Mouse (Mus musculus): Measurements from ENCODE around the gene Rev3l. TPM values are rescaled to one million over a fixed set of nuclear protein-coding genes. Genes with fewer than 3 reads are reported as not detected.
A peak's percentile ranks its signal among the peaks of the same experiment; 100 is the strongest.

The Rev3l gene
- total and polyA plus RNA-seq, 3 experiments = 6.9 to 71.5 (median 12.4) TPM

GRCm38 (mm10) chr10:39730976-39731735 lies 762 bp upstream of the Rev3l start:
- H3K27me3 ChIP-seq (ENCODE audit: control insufficient read depth in 1 of 2, insufficient read depth in 2 of 2, low read length in 2 of 2) = no peaks in the 10 kb centered on the region
- DNase-seq (ENCODE audit: low read depth, low spot score) = peak; percentile 92
- peaks cover 36% of the 10 kb centered on the region for H3K79me2 ChIP-seq (ENCODE audit: control insufficient read depth, insufficient read depth, low read length, poor library complexity)
- H3K4me1 ChIP-seq (ENCODE audit: control insufficient read depth in 1 of 2, insufficient read depth in 2 of 2, low read length in 2 of 2) = peaks cover 0 to 5% of the 10 kb centered on the region in 2 experiments; a peak in 2 of 4 replicates
- H3K4me3 ChIP-seq (ENCODE audit: control insufficient read depth in 1 of 2, insufficient read depth in 1 of 2, low read depth in 2 of 2, low read length in 2 of 2) = peak overlapping the region; percentile 96 to 100
- H3K9ac ChIP-seq (ENCODE audit: control insufficient read depth, low read depth, low read length, poor library complexity, severe bottlenecking) = peak overlapping the region; percentile 99
- peaks cover 0 to 12% of the 10 kb centered on the region in 2 experiments; a peak in 2 of 4 replicates for H3K36me3 ChIP-seq (ENCODE audit: control insufficient read depth in 1 of 2, insufficient read depth in 2 of 2, low read length in 2 of 2)
- H3K9me3 ChIP-seq (replicated peaks; ENCODE audit: insufficient read depth, low read length) = no peaks in the 10 kb centered on the region
- peak overlapping the region; percentile 97 for H3K27ac ChIP-seq (ENCODE audit: control insufficient read depth, low read depth, low read length)
- no peak for TF ChIP-seq POLR2AphosphoS2 (IDR thresholded peaks at IDR 0.05; ENCODE audit: low read length)
- no peak; the same call in 1 of the 2 replicates for TF ChIP-seq CHD1 (IDR thresholded peaks at IDR 0.05; ENCODE audit: low read depth, low read length)
- peak; percentile 9; the same call in 1 of the 2 replicates for TF ChIP-seq ETS1 (IDR thresholded peaks at IDR 0.05; ENCODE audit: low read depth, low read length)
- TF ChIP-seq E2F4 (IDR thresholded peaks at IDR 0.05; ENCODE audit: borderline replicate concordance, low read depth, low read length) = no peak
- TF ChIP-seq CTCF (IDR thresholded peaks at IDR 0.05 in 2 of 3, conservative IDR thresholded peaks at IDR 0.05 in 1 of 3; ENCODE audit: control insufficient read depth in 1 of 3, insufficient read depth in 1 of 3, low read depth in 2 of 3, low read length in 3 of 3, poor library complexity in 1 of 3, severe bottlenecking in 1 of 3) = no peak
- no peak for TF ChIP-seq TAL1 (IDR thresholded peaks at IDR 0.05; ENCODE audit: low read length)
- peak; percentile 10; the same call in 1 of the 2 replicates for TF ChIP-seq TCF12 (IDR thresholded peaks at IDR 0.05; ENCODE audit: low read depth, low read length)
- no peak for TF ChIP-seq USF2 (IDR thresholded peaks at IDR 0.05; ENCODE audit: borderline replicate concordance in 1 of 2, insufficient read depth in 1 of 2, low read depth in 1 of 2, low read length in 2 of 2)
- no peak for TF ChIP-seq UBTF (IDR thresholded peaks at IDR 0.05; ENCODE audit: borderline replicate concordance, insufficient read depth, low read depth, low read length)
- TF ChIP-seq POLR2AphosphoS5 (IDR thresholded peaks at IDR 0.05; ENCODE audit: borderline replicate concordance, low read depth, low read length) = no peak
- no peak for TF ChIP-seq SMC3 (IDR thresholded peaks at IDR 0.05; ENCODE audit: low read depth, low read length)
- TF ChIP-seq MYB (IDR thresholded peaks at IDR 0.05; ENCODE audit: low read depth, low read length) = no peak
- no peak for TF ChIP-seq ZMIZ1 (IDR thresholded peaks at IDR 0.05; ENCODE audit: low read depth, low read length)
- peak; percentile 20; the same call in 1 of the 2 replicates for TF ChIP-seq MAZ (IDR thresholded peaks at IDR 0.05; ENCODE audit: low read depth, low read length)
- no peak for TF ChIP-seq MYC (IDR thresholded peaks at IDR 0.05; ENCODE audit: low read depth, low read length)
- no peak for TF ChIP-seq HCFC1 (IDR thresholded peaks at IDR 0.05; ENCODE audit: low read depth, low read length)
- TF ChIP-seq ZKSCAN1 (IDR thresholded peaks at IDR 0.05; ENCODE audit: low read depth, low read length) = no peak
- no peak for TF ChIP-seq JUND (IDR thresholded peaks at IDR 0.05; ENCODE audit: low read depth, low read length)
- no peak for TF ChIP-seq EP300 (IDR thresholded peaks at IDR 0.05; ENCODE audit: low read depth in 1 of 2, low read length in 2 of 2)
- no peak for TF ChIP-seq GATA1 (IDR thresholded peaks at IDR 0.05; ENCODE audit: low read depth, low read length)
- no peak for TF ChIP-seq ELF1 (IDR thresholded peaks at IDR 0.05; ENCODE audit: low read depth, low read length)
- TF ChIP-seq NELFE (IDR thresholded peaks at IDR 0.05; ENCODE audit: low read depth, low read length) = peak; percentile 51; the same call in 1 of the 2 replicates
- TF ChIP-seq ZNF384 (IDR thresholded peaks at IDR 0.05; ENCODE audit: low read depth, low read length) = no peak
- peak; percentile 30; the same call in 1 of the 2 replicates for TF ChIP-seq MAX (IDR thresholded peaks at IDR 0.05; ENCODE audit: low read length)
- 0 out of 2 replicates have a peak, but pooled peaks have one; percentile 9 for TF ChIP-seq TBP (IDR thresholded peaks at IDR 0.05; ENCODE audit: low read depth, low read length)
- TF ChIP-seq CHD2 (IDR thresholded peaks at IDR 0.05; ENCODE audit: low read length) = no peak
- TF ChIP-seq RCOR1 (IDR thresholded peaks at IDR 0.05; ENCODE audit: low read depth, low read length) = no peak
- no peak for TF ChIP-seq KAT2A (conservative IDR thresholded peaks at IDR 0.05; ENCODE audit: low read depth, low read length)
- no peak for TF ChIP-seq RAD21 (IDR thresholded peaks at IDR 0.05; ENCODE audit: low read depth, low read length)
- peak; percentile 31 for TF ChIP-seq SIN3A (IDR thresholded peaks at IDR 0.05; ENCODE audit: low read length)
- peak in 1 of 2 experiments; percentile 40; a peak in 1 of 4 replicates for TF ChIP-seq POLR2A (IDR thresholded peaks at IDR 0.05; ENCODE audit: control insufficient read depth in 1 of 2, insufficient read depth in 1 of 2, low read depth in 1 of 2, low read length in 2 of 2, poor library complexity in 1 of 2)
- TF ChIP-seq USF1 (IDR thresholded peaks at IDR 0.05; ENCODE audit: low read depth, low read length) = no peak
- peak; percentile 83 for TF ChIP-seq MXI1 (IDR thresholded peaks at IDR 0.05; ENCODE audit: low read depth, low read length)
- no peak for TF ChIP-seq MAFK (IDR thresholded peaks at IDR 0.05; ENCODE audit: borderline replicate concordance, low read depth, low read length)
- TF ChIP-seq NRF1 (IDR thresholded peaks at IDR 0.05; ENCODE audit: insufficient read depth, low read depth, low read length, poor library complexity, severe bottlenecking) = no peak
- no peak for TF ChIP-seq GABPA (IDR thresholded peaks at IDR 0.05; ENCODE audit: low read depth, low read length)

All from MEL (cell line).